Mouse (Mus musculus): ENCODE measurements at regions not wholly inside any gene's neighbourhood (a gene's known extent, or its start where the extent isn't known, plus 50 kb on each side); places are given as distances from the start of the nearest gene placed in this dataset.

- DNase-seq (ENCODE audit: extremely low read depth, insufficient read length, low spot score) = no peak
Observed at GRCm38 (mm10) chr10:122386748-122387147, 61.6 kb upstream of the Avpr1a start.

DNA sequence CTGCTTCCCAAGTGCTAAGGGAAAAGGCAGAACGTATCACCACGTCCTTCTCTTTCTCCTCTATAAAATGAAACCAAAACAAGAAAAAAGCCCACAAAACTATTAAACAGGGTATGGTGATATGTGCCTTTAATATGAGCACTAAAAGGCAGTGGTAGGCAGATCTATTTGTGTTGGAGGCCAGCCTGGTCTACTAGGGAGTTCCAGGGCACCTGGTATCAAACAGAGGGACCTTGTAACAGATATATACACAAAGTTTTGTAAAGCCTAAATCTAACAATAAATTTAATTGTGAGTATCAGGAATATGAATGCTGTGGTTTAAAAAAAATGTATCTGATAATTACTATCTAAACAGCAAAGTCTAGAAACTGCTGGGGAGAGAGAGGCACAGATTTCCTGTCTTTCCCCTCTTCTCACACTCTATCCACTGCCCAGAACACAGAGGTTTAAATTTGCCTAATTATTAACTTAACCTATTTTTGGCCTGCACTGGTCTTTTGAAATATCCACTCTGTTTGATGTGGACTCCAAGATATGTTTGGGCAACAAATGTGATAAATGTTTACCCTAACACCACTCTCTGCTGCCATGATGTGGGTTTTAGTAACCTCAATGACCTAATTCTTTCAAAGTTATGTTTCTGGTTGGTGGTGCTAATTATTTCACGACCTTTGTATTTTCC is 68.5 kb upstream of the Avpr1a start:
- DNase-seq (ENCODE audit: extremely low read depth, insufficient read length, low spot score) = no peak

GRCm38 (mm10) chr10:122343291-122343690 is 105.0 kb upstream of the Avpr1a start:
- no peak for DNase-seq (ENCODE audit: extremely low read depth, insufficient read length, low spot score)

DNA sequence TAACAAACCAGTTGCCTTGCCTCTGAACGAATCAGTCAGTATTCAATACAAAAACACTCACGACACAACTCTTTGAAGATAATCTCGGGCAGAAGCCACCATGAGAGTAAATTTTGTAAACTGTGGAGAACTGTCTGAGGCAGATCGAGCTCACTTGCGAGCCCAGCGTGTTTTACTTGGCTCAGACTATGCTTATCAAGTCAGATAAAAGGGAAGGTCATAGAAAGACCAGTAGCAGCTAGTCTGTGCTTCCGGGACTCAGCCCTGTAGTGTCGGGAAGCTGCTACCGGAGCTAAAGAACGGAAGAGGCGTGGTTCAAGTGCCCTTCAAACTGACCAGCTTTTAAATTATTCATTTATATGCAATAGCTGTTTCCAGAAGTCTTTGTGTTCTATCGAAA is 105.9 kb upstream of the Avpr1a start:
- no peak for DNase-seq (ENCODE audit: extremely low read depth, insufficient read length, low spot score)

DNA sequence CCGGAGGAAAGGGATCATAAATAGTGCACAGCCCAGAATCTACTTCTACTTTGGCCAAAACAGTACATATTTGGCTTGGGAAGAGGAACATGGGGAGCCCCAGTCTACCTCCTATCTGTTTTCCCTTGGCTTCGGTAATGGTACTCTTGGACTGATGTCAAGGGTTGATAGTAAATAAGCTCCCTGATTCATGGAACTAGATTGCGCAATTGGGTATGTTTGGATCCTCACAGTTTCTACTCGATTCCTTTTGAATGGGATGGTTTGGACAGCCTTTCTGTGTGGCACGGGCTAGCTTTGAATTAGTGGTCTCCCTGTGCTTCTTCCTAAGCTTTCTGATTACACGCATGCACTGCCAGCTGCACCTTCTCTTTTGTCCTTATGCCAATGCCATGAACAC is 121.4 kb upstream of the Avpr1a start:
- no peak for DNase-seq (ENCODE audit: extremely low read depth, insufficient read length, low spot score)

- DNase-seq (ENCODE audit: extremely low read depth, insufficient read length, low spot score) = no peak
Observed at GRCm38 (mm10) chr10:122318886-122319285, 129.4 kb upstream of the Avpr1a start.

- DNase-seq (ENCODE audit: extremely low read depth, insufficient read length, low spot score) = no peak
Observed at GRCm38 (mm10) chr10:122310646-122311193, 137.6 kb upstream of the Avpr1a start.

DNA sequence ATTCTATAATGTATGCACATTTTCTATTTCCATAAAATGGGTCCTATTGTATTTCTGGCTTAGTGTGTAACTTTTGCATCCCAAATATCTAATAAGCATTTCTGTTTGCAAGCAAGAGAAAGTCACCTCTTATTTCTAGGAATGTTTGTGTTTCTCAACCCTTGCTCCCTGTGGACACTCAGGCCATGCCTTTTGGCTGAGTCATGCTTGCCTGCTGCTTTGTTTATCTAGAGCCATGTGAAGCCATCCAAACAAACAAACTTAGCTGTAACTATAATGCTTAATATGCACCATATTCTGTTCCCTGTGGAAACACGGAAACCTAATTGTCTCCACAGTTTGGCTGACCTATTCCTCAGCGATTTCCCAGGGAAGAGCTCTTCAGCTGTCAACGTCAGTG is 139.6 kb upstream of the Avpr1a start:
- DNase-seq (ENCODE audit: extremely low read depth, insufficient read length, low spot score) = no peak

GRCm38 (mm10) chr10:122302259-122302658 is 146.0 kb upstream of the Avpr1a start:
- no peak for DNase-seq (ENCODE audit: extremely low read depth, insufficient read length, low spot score)

DNA sequence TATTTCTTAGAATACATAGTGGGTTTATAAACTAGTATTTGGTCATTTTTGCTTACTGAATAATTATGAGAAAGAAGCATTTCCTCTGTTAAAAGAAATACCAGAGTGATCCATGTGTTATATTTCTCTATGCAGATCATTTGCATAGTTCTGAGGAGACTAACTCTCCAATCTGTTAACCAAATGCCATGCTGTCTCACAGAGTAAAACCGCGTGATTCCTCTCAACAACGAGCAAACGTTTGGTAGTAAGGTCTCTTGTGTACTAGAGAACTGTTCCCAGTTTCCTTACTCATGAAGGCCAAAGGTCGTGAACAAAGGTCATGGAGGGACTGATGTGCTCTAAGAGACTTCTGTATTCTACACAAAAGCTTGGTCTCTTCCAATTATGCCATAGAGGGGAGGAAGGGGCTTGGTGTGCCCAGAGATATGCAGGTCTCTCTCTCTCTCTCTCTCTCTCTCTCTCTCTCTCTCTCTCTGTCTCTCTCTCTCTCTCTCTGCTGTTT is 152.3 kb upstream of the Avpr1a start:
- DNase-seq (ENCODE audit: extremely low read depth, insufficient read length, low spot score) = no peak

DNA sequence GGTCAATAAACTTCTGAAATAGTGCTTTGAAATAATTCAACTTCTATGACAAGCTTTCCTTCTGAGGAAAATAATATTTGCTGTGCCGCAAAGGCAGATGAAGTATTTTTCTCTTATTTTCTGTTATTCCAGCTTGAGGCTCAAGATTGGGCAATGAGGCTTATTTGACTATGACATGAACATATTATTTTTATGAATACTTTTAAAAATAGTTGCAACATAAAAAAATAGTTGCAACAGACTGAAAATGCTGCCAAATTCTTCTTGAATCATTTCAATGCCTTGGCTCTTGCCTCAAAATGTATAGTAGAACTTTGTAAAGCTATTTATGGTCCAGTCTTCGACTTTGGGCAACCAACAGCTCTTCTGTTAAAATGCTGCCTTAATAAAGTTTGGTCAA is 156.7 kb upstream of the Avpr1a start:
- DNase-seq (ENCODE audit: extremely low read depth, insufficient read length, low spot score) = no peak

GRCm38 (mm10) chr10:122291091-122291490 is 157.2 kb upstream of the Avpr1a start:
- no peak for DNase-seq (ENCODE audit: extremely low read depth, insufficient read length, low spot score)

DNA sequence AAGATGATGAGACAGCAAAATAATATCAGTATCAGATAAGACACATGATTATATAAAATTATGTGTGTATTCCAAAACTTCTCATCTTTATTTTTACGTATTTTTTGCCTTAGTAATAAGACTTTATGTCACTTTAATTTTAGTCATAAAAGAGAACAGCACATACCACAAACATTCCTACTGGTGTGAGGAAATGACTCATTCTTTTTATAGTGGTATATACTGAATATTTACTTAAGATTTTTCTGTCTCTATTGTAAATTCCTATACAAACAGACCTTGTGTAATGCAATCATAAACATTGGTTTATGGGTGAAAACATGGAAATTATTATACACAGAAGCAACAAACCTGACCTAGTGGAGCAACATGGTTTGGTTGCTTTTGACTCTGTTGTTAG is 173.4 kb upstream of the Avpr1a start:
- peak; percentile 5 for DNase-seq (ENCODE audit: extremely low read depth, insufficient read length, low spot score)

DNA sequence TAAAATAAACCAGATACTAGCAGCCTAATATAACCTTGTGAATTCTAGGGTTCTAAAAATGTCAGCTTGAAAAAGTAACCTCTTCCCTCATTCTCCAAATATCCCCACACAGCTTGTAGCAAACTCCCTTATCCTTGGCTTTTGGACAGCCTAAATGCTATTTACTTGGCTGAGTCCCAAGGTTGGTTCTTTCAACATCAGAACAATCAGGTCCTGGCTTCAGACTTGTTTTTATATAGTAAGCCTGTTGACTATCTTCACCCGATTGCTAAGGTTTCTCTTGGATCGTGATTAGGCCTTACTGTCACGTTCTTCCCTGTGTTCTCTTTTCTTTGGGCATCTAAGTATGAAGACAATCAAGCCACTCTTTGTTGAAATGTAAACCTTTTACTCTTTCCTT is 174.1 kb upstream of the Avpr1a start:
- DNase-seq (ENCODE audit: extremely low read depth, insufficient read length, low spot score) = no peak

DNA sequence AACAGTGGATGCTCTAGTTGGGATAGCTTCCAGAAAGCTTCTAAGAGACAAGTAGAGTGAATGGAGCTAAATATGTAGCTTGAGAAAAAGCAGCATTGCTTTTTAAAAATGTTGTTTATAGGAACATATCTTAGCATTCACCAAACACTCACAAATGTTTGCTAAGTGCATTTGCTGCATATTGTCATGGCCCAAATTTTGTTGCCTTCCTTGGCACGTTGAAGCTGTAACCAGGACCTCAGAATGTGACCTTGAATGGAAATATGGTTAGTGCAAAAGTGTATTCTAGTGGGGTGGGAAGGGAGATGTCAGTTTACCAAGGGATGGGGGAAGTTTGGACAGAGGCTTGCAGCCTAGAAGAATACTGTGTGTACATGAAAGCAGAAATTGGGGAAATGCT is 166.9 kb upstream of the Rxylt1 start:
- DNase-seq (ENCODE audit: extremely low read depth, insufficient read length, low spot score) = no peak

GRCm38 (mm10) chr10:122259354-122259753 is 162.2 kb upstream of the Rxylt1 start:
- DNase-seq (ENCODE audit: extremely low read depth, insufficient read length, low spot score) = no peak

DNA sequence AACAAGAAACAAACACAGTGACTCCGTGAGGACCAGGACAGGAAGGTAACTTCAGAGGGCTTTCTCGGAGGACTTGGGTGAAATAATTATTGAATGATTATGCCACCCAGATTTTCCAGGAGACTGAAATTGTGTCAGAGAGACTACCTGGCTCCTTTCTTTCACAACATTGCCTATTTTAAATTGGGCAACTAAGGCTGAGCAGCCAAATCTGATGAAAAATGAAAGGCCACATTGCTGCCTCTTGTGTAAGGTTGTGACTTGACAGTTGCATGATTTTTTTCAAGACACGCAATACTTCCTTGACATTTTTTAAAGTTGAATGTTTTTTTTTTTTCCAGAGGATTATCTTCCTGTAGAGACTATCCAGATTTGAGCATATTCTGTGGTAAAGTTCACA is 161.5 kb upstream of the Rxylt1 start:
- no peak for DNase-seq (ENCODE audit: extremely low read depth, insufficient read length, low spot score)

DNA sequence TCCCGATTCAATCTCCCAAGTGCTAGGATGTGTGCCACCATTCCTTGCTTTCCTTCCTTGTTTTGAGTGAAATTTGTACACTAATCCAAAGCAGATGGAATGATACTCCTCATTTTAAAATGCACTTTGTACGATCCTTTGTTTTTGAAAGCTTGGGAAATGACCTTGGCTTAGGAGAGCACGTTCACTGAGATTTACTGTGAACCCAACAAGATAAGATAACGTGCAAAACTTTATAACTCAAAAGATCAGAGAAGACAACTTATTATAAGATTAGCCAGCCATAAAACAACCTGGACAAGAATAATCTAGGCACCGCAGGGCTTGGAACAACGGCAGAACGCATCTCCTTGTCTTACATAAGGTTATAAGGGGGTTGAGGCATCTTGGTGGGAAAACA is 134.6 kb upstream of the Rxylt1 start:
- DNase-seq (ENCODE audit: extremely low read depth, insufficient read length, low spot score) = no peak

- no peak for DNase-seq (ENCODE audit: extremely low read depth, insufficient read length, low spot score)
Observed at GRCm38 (mm10) chr10:122230746-122231145, 133.6 kb upstream of the Rxylt1 start.

- no peak for DNase-seq (ENCODE audit: extremely low read depth, insufficient read length, low spot score)
Observed at GRCm38 (mm10) chr10:122225679-122226078, 128.5 kb upstream of the Rxylt1 start.

- no peak for DNase-seq (ENCODE audit: extremely low read depth, insufficient read length, low spot score)
Observed at GRCm38 (mm10) chr10:122223076-122223475, 125.9 kb upstream of the Rxylt1 start.

DNA sequence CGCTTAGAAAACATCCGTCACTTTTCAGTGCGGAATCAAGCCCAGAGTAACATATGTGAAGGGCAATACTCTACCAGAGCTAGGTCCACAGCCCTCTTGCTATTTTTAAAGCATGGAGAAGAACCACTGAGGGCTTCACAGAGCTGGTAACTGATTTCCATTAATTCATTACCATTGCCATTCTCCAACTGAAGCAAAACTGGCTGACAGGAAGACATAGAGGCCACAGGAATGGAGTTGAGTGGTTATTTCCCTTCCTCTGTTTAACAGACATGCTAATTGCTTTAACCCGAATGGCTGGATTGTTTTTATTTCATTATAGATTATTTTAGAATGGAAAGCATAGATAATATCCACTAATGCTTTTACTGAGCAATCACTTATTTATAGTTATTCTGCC is 120.4 kb upstream of the Rxylt1 start:
- no peak for DNase-seq (ENCODE audit: extremely low read depth, insufficient read length, low spot score)

DNA sequence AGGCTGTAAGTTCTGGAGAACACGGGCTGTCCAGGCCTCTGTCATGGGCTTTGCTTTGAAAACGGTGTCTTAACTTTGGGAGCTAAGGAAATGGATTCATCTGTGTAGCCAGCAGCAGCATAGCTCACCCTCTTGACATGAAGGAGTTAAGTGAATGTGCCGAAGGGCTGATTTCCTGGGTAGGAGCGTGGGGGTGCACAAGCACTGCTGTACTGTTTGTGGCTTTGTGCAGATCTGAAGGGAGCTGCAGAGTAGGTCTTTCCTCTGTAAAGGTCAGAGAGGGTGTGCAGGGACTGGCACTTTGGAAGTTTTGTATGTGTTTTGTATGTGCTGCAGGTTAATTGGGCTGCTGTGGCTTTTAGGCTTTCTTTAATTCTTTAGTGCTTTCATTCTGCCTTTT is 102.6 kb upstream of the Rxylt1 start:
- no peak for DNase-seq (ENCODE audit: extremely low read depth, insufficient read length, low spot score)
